Comparison of ENCODE assay signal across 11 mouse cellular contexts in genomic region chr2:48380140-48380539, GRCm38 (mm10).
DNase-seq lines count a peak whose midpoint lies in the region; ATAC-seq and TF ChIP-seq lines count a peak whose summit lies in the region.
"Had no signal": no experiment of that assay in that cellular context is flagged by ENCODE, and none has a peak within 500 bp of the region (broad histone marks: within the 10 kb centered on the region; RNA-seq: fewer than 3 reads in every experiment).

No protein-coding gene starts in this region.

- H3K36me3 ChIP-seq in heart, embryonic 15.5 days, result no peaks in the 10 kb centered on the region
- no peaks in the 10 kb centered on the region for H3K36me3 ChIP-seq in heart, embryonic 10.5 days
- H3K36me3 ChIP-seq in forebrain, postnatal 0 days (ENCODE audit: insufficient read depth), result no peaks in the 10 kb centered on the region
- H3K36me3 ChIP-seq: limb, embryonic 15.5 days had no signal

- no peak overlapping the region for H3K9ac ChIP-seq in heart, embryonic 15.5 days
- no peak overlapping the region for H3K9ac ChIP-seq in forebrain, postnatal 0 days
- H3K9ac ChIP-seq: limb, embryonic 15.5 days had no signal

- DNase-seq in embryo, embryonic 10 days (ENCODE audit: low spot score), result peak; percentile 11
- no peak for DNase-seq in embryo, embryonic 9.5 days (ENCODE audit: extremely low spot score)
- no peak for DNase-seq in heart, embryonic 10.5 days (ENCODE audit: low spot score)
- peak; percentile 1 for DNase-seq in forebrain, postnatal 0 days
- peak; percentile 63 for DNase-seq in lung, postnatal 36 days
- DNase-seq in frontal cortex, postnatal 25 days (ENCODE audit: low spot score in 2 of 2), result no peak
- no peak for DNase-seq in thymus, postnatal 14 days
- DNase-seq: cerebellum, postnatal 36 days; kidney, postnatal 14 days had no signal

- 0 out of 2 replicates have a peak overlapping the region, but pooled peaks have one; percentile 11 for H3K27ac ChIP-seq in heart, embryonic 15.5 days
- H3K27ac ChIP-seq in heart, embryonic 10.5 days, result no peak overlapping the region
- no peak overlapping the region for H3K27ac ChIP-seq in forebrain, postnatal 0 days (ENCODE audit: low read depth, low read length)
- H3K27ac ChIP-seq: limb, embryonic 15.5 days had no signal

- H3K27me3 ChIP-seq in heart, embryonic 15.5 days, result no peaks in the 10 kb centered on the region
- H3K27me3 ChIP-seq in heart, embryonic 10.5 days (ENCODE audit: insufficient read depth, poor library complexity, severe bottlenecking), result no peaks in the 10 kb centered on the region
- H3K27me3 ChIP-seq in forebrain, postnatal 0 days (ENCODE audit: insufficient read depth, low read length), result no peaks in the 10 kb centered on the region
- H3K27me3 ChIP-seq: limb, embryonic 15.5 days had no signal

- no peak for ATAC-seq in heart, embryonic 15.5 days (replicated peaks; ENCODE audit: insufficient number of reproducible peaks, insufficient read depth, low FRiP score, low read depth)
- ATAC-seq in forebrain, postnatal 0 days, result peak; percentile 51; the same call in 1 of the 2 replicates

- H3K9me3 ChIP-seq in heart, embryonic 15.5 days (replicated peaks), result no peaks in the 10 kb centered on the region
- H3K9me3 ChIP-seq in heart, embryonic 10.5 days, result no peaks in the 10 kb centered on the region
- H3K9me3 ChIP-seq in forebrain, postnatal 0 days (ENCODE audit: low read length), result no peaks in the 10 kb centered on the region
- H3K9me3 ChIP-seq: limb, embryonic 15.5 days had no signal

- H3K4me1 ChIP-seq in heart, embryonic 15.5 days (replicated peaks), result peaks cover 7% of the 10 kb centered on the region; the same call in 1 of the 2 replicates
- H3K4me1 ChIP-seq in heart, embryonic 10.5 days, result peaks cover 8% of the 10 kb centered on the region; the same call in 1 of the 2 replicates
- H3K4me1 ChIP-seq in forebrain, postnatal 0 days (ENCODE audit: insufficient read depth), result no peaks in the 10 kb centered on the region
- H3K4me1 ChIP-seq: limb, embryonic 15.5 days had no signal

- H3K4me2 ChIP-seq in heart, embryonic 15.5 days, result 0 out of 2 replicates have a peak overlapping the region, but pooled peaks have one; percentile 4
- no peak overlapping the region for H3K4me2 ChIP-seq in forebrain, postnatal 0 days (ENCODE audit: low read depth)
- H3K4me2 ChIP-seq: limb, embryonic 15.5 days had no signal

- no peak overlapping the region for H3K4me3 ChIP-seq in heart, embryonic 15.5 days
- H3K4me3 ChIP-seq in heart, embryonic 10.5 days, result no peak overlapping the region
- no peak overlapping the region for H3K4me3 ChIP-seq in forebrain, postnatal 0 days (ENCODE audit: low read depth, low read length)
- H3K4me3 ChIP-seq: limb, embryonic 15.5 days had no signal

- 36% methylated on average over 5 of the region's 5 CpGs for WGBS in heart, embryonic 15.5 days
- 39% methylated on average over 5 of the region's 5 CpGs for WGBS in heart, embryonic 10.5 days
- whole genome bisulfite sequencing in forebrain, postnatal 0 days, result 53% methylated on average over 5 of the region's 5 CpGs

- no peak for TF ChIP-seq CTCF in forebrain, postnatal 0 days (IDR thresholded peaks at IDR 0.05; ENCODE audit: low read depth)

Comparison
In these comparisons a context has a peak if more than half of its experiments do, and no peak if none do; other contexts are left out.
1. DNase-seq: peak in embryo, embryonic 10 days (single experiment), forebrain, postnatal 0 days (single experiment) and lung, postnatal 36 days (single experiment); none in embryo, embryonic 9.5 days (single experiment), heart, embryonic 10.5 days (single experiment), frontal cortex, postnatal 25 days (0 of 2) and thymus, postnatal 14 days (single experiment).